Mouse (Mus musculus): ENCODE results near the gene Nhlrc2.

- no peak for TF ChIP-seq CTCF (conservative IDR thresholded peaks at IDR 0.05; ENCODE audit: insufficient read depth, insufficient read length, low read depth, low read length)
- no peak for TF ChIP-seq POLR2A (IDR thresholded peaks at IDR 0.05; ENCODE audit: low read depth, low read length)
Measured at GRCm38 (mm10) chr19:56583785-56584184, 35.7 kb downstream of the Nhlrc2 start.

Measured in kidney, adult 2 months (tissue).